Mouse (Mus musculus) thymus, adult 2 months (tissue): ENCODE measurements around the gene Ndfip2. TPM values are rescaled to one million over a fixed set of nuclear protein-coding genes. Genes with fewer than 3 reads are reported as not detected.

Experiments
- DNase-seq: peaks from one replicate; pipeline ENCODE4 v3.0.0; 2021
- H3K27ac ChIP-seq: fragments of 200-500 bp; 2 replicates; pipeline ENCODE4 v1.5.1; 2012; ENCODE audit warnings: low read length, control low read depth; ENCODE audit not compliant: control insufficient read depth, insufficient read depth
- H3K27me3 ChIP-seq: fragments of 200-500 bp; 2 replicates; pipeline ENCODE4 v1.6.1; 2012; ENCODE audit warnings: mild to moderate bottlenecking, low read length, moderate library complexity, mixed read lengths; ENCODE audit not compliant: control insufficient read depth, insufficient read depth
- H3K36me3 ChIP-seq: fragments of 200-500 bp; 2 replicates; pipeline ENCODE4 v1.6.1; 2012; ENCODE audit warnings: mild to moderate bottlenecking, low read length, moderate library complexity; ENCODE audit not compliant: control insufficient read depth, insufficient read depth
- H3K4me1 ChIP-seq: fragments of 200-500 bp; replicated peaks from 2 replicates; pipeline ENCODE4 v1.6.1; 2012; ENCODE audit warnings: low read length; ENCODE audit not compliant: control insufficient read depth, insufficient read depth
- H3K4me3 ChIP-seq: fragments of 200-500 bp; 2 replicates; pipeline ENCODE4 v1.5.1; 2012; ENCODE audit warnings: mild to moderate bottlenecking, low read length, control low read depth, moderate library complexity; ENCODE audit not compliant: control insufficient read depth, insufficient read depth
- CTCF ChIP-seq: fragments of 200-500 bp; IDR thresholded peaks from 2 replicates; pipeline ENCODE4 v1.5.1; 2012; ENCODE audit warnings: mild to moderate bottlenecking, control low read depth, low read length, moderate library complexity, borderline replicate concordance; ENCODE audit not compliant: control insufficient read depth, poor library complexity, insufficient read depth; ENCODE audit errors: extremely low read depth
- POLR2A ChIP-seq: fragments of 200-500 bp; IDR thresholded peaks from 2 replicates; pipeline ENCODE4 v1.6.1; 2012; ENCODE audit warnings: mild to moderate bottlenecking, low read length, control low read depth, moderate library complexity; ENCODE audit not compliant: control insufficient read depth, poor library complexity, insufficient read depth; ENCODE audit errors: extremely low read depth
- WGBS: fragments of 180-500 bp; shearing (Covaris S2); methylation state at CpG from one replicate; pipeline ENCODE4 v1.1.7; 2018; 5-methylcytosine and 5-hydroxymethylcytosine counted together
- polyA plus RNA-seq: library from polyadenylated mRNA; depleted of rRNA; stranded (reverse); fragments of >200 nt; gene quantifications from 2 replicates; pipeline ENCODE4 v1.2.3, GENCODE M21; 2012

Gene Ndfip2
- polyA plus RNA-seq, 1 experiment = 57.7 TPM

DNA sequence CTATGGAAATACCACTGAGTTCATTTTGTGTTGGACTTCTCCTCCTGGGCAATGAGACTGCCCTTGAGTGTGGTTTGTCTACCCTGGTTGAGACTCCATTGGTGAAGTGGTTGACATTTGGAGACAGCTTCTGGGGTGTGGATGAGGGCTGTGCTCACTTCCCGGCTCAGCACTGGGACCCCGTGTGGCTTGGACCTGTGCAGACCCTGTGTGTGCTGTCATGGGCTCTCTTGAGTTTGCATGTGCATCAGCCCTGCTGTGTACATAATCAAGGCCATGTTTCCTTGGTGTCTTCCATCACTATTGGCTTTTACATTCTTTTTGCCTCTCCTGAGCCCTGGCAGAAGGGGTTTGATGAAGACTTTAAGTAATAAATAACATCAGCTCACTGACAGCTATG, 54.6 kb downstream of the Ndfip2 start:
- H3K27ac ChIP-seq = no peak overlapping the region
- no peaks in the 10 kb centered on the region for H3K4me1 ChIP-seq
- TF ChIP-seq CTCF = no peak
- no peak for TF ChIP-seq POLR2A
- no peaks in the 10 kb centered on the region for H3K27me3 ChIP-seq
- peaks cover 10% of the 10 kb centered on the region for H3K36me3 ChIP-seq
- DNase-seq = no peak
- 96% methylated on average over 2 of the region's 2 CpGs for WGBS
- no peak overlapping the region for H3K4me3 ChIP-seq

DNA sequence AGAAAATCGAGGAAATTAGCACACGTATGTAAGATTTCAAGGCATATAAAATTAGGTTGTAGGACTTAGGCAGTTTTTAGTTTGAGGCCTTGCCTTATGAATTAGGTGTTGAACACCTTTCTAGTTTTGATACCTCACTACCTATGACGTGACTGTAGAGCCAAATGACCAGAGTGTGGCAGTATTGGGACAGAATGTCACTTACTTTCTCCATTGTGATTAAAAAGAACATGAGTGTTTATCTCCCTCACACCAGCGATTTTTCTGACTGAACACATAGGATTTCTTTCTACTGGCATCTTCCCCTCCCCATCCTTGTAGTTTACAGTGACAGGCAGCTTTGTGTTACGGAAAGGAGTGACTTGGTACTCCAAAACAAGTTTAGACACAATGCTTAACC, 55.5 kb downstream of the Ndfip2 start:
- Histone ChIP-seq H3K36me3 (peaks cover 9% of the 10 kb centered on the region), H3K27me3 (no peaks in the 10 kb centered on the region), H3K4me3 (no peak overlapping the region), H3K27ac (no peak overlapping the region), H3K4me1 (no peaks in the 10 kb centered on the region)
- no peak for TF ChIP-seq POLR2A
- TF ChIP-seq CTCF = no peak
- DNase-seq = no peak
- 68% methylated on average over 5 of the region's 5 CpGs for WGBS

DNA sequence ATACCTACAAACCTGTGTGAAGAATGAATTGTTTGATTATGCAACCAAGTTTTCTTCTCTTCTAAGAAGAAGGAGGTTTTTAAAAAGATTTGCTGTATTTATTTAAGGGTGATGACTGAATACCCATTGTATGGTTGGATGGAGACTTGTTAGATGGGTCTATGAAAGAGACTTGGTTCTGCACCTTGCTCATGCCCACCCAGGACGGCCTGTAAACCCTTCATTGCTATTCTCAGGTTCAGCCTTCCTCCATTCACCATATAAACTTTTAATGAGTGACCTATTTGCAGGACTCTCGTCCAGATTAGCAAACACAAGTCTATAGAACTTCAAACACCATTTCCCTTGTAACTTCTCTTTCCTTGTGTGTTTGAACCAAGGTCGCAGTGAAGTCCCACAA, 63.3 kb downstream of the Ndfip2 start:
- 95% methylated on average over 3 of the region's 3 CpGs for WGBS
- TF ChIP-seq POLR2A = no peak
- no peak for TF ChIP-seq CTCF
- no peak overlapping the region for H3K4me3 ChIP-seq
- H3K4me1 ChIP-seq = no peaks in the 10 kb centered on the region
- H3K36me3 ChIP-seq = no peaks in the 10 kb centered on the region
- H3K27ac ChIP-seq = no peak overlapping the region
- no peaks in the 10 kb centered on the region for H3K27me3 ChIP-seq
- no peak for DNase-seq

DNA sequence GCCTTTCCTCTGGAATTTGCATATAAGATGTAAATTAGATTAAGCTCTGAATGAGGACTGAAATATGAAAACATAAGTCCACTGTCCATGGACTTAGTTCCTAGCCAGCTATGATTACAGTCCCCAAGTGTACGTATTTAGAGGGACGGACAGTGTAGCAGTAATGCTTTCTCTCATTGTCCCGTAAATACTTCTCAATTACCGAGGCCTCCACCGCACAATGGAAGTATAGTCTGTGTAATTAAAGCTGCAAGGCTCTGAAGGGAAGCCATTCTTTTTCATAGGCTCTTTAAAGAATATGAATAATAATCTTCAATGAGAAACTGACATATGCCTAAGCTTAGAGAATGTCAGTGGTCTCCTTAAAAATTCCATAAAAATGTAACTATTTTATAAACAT, 64.5 kb downstream of the Ndfip2 start:
- no peak for DNase-seq
- 95% methylated on average over 5 of the region's 5 CpGs for whole genome bisulfite sequencing
- H3K27ac ChIP-seq = no peak overlapping the region
- H3K4me1 ChIP-seq = no peaks in the 10 kb centered on the region
- H3K36me3 ChIP-seq = no peaks in the 10 kb centered on the region
- TF ChIP-seq CTCF = no peak
- TF ChIP-seq POLR2A = no peak
- H3K27me3 ChIP-seq = no peaks in the 10 kb centered on the region
- no peak overlapping the region for H3K4me3 ChIP-seq

DNA sequence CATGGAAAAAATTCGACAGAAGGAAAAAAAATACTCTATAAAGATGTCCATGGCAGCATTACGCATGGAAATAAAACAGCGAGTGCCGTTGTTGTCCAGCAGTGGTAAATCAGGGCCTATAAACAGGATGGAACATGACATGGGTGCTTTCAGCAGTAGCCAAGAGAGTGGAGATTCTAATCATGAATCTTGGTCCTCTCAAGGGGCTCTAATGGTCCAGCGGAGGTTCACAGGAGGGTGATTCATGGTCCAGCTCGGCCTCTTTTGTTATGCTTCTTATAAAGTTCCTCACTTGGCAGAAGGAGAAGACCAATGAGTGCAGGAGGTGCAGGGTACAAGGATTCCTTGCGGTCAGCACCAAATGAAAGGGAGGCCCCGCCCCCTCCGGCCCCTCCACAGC, 65.1 kb downstream of the Ndfip2 start:
- no peak for TF ChIP-seq POLR2A
- no peak for TF ChIP-seq CTCF
- WGBS = 95% methylated on average over 9 of the region's 9 CpGs
- Histone ChIP-seq H3K27me3 (no peaks in the 10 kb centered on the region), H3K36me3 (no peaks in the 10 kb centered on the region), H3K4me3 (no peak overlapping the region), H3K4me1 (peaks cover 5% of the 10 kb centered on the region), H3K27ac (no peak overlapping the region)
- no peak for DNase-seq

DNA sequence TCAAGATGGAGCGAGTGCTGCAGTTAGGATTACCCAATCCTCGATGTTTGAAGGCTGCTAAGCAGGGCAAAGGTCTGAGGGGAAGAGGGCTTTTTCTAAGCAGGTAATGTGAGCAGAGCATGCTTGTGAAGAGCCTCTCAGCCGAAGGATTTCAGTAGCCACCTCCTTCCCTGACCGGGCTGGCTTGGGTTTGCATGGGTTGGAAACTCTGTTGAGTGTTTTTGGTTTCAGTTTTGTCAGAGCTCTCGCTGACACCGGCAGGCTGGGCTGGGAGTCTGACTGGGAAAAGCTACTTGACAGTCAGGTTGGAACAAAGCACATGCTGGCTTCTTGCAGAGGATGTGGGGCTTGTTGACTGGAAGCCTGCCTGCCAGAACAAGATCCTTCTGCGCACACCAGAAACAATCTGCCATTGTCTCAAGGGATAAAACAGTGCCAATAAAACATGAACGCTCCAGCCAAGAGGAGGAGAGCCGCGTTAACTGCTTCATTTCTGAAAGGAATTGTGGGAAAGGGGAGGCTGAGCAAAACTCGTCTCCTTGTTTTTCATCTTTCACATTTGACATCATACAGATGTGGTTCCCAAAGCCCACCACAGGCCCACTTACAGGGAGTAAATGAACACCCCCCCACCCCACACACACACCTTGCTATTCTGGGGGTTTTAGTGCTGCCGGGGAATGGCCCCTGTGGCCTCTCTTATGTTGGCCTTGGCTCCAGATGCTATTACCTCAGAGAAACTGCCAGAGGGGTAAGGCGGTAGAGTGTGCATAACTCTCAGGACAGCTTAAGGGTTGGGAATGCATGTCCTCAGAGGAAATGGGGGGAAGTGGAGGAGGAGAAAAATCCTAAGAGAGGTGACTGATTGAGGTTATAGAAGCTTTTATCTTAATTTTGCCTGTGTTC, 70.3 kb downstream of the Ndfip2 start:
- WGBS = 17% methylated on average over 13 of the region's 13 CpGs
- no peak for DNase-seq
- peak overlapping the region; percentile 59; the same call in 1 of the 2 replicates for H3K27ac ChIP-seq
- TF ChIP-seq CTCF (no peak), POLR2A (no peak)
- H3K4me1 ChIP-seq = peaks cover 11% of the 10 kb centered on the region
- H3K4me3 ChIP-seq = peak overlapping the region; percentile 18; the same call in 1 of the 2 replicates
- no peaks in the 10 kb centered on the region for H3K27me3 ChIP-seq
- H3K36me3 ChIP-seq = no peaks in the 10 kb centered on the region

DNA sequence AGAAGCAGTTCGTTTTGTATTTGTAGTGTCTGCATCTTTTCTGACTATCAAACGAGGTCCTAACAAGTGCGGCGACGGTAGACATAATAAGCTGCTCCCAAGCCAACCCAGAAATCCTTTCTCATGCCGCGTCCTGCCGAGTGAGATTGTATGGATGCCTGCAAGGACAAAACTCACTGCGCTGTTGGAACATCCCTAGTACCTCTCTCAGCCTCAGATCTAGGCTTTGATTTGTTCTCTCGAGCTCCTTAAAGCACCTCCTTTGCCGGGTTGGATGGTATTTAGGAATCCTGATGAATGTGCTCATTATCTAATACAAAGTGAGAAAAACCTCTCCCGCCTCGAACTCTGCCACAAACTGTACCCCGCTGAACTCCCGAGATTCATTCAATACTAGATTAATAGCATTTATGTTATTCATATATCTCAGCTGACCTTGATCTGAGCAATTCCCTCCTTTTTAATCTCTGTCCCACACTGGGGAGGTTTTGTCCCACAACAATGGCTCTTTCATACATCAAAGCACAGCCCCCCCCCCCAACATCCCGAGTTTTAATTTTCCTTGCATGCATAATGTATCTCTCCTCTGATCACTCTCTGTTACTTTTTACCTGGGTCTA, 75.2 kb downstream of the Ndfip2 start:
- TF ChIP-seq CTCF = no peak
- no peak for TF ChIP-seq POLR2A
- Histone ChIP-seq H3K36me3 (no peaks in the 10 kb centered on the region), H3K4me3 (no peak overlapping the region), H3K4me1 (peaks cover 5% of the 10 kb centered on the region), H3K27me3 (no peaks in the 10 kb centered on the region), H3K27ac (no peak overlapping the region)
- WGBS = 92% methylated on average over 16 of the region's 16 CpGs
- DNase-seq = no peak
